Mouse (Mus musculus): ENCODE results near the gene Prps1l1. TPM values are rescaled to one million over a fixed set of nuclear protein-coding genes. Genes with fewer than 3 reads are reported as not detected.
A peak's percentile ranks its signal among the peaks of the same experiment; 100 is the strongest.

The Prps1l1 gene
- polyA plus RNA-seq, 1 experiment from 2014 or later = not detected

GRCm38 (mm10) chr12:35007851-35008250, 23.3 kb downstream of the Prps1l1 start:
- H3K36me3 ChIP-seq (replicated peaks) = no peaks in the 10 kb centered on the region
- H3K4me3 ChIP-seq (replicated peaks) = no peak overlapping the region
- H3K27me3 ChIP-seq = no peaks in the 10 kb centered on the region
- ATAC-seq (ENCODE audit: low FRiP score) = 0 out of 2 replicates have a peak, but pooled peaks have one; percentile 41
- 38% methylated on average over 1 of the region's 1 CpGs for WGBS
- H3K4me1 ChIP-seq = peaks cover 15% of the 10 kb centered on the region
- no peak overlapping the region for H3K4me2 ChIP-seq
- H3K27ac ChIP-seq = peak overlapping the region; percentile 36; the same call in 1 of the 2 replicates
- H3K9ac ChIP-seq = no peak overlapping the region
- H3K9me3 ChIP-seq = no peaks in the 10 kb centered on the region

GRCm38 (mm10) chr12:35008340-35009137, 24.0 kb downstream of the Prps1l1 start:
- Histone ChIP-seq H3K27me3 (no peaks in the 10 kb centered on the region), H3K4me3 (replicated peaks) (no peak overlapping the region), H3K4me1 (peaks cover 15% of the 10 kb centered on the region), H3K9ac (no peak overlapping the region), H3K27ac (peak overlapping the region; percentile 69), H3K4me2 (peak overlapping the region; percentile 30), H3K9me3 (no peaks in the 10 kb centered on the region), H3K36me3 (replicated peaks) (no peaks in the 10 kb centered on the region)
- peak; percentile 96 for ATAC-seq (ENCODE audit: low FRiP score)
- 24% methylated on average over 11 of the region's 11 CpGs for WGBS

DNA sequence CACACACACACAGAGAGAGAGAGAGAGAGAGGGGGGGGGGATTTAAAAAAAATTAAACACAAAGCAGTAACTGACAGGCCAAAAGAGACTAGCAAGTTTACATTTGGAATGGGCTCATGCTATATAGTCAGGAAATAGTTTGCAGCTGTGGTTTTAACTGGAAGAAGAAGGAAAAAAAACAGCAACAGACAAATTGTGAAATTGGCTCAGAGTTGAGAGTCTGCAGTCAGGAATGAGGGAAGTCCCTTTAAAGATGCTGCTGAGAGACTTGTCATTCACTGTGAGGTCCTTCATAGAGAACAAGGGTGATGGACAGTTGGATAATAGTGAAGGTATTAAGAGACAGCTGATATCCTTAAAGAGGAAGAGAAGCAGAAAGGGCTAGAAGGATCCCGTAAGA, 26.9 kb downstream of the Prps1l1 start:
- no peaks in the 10 kb centered on the region for H3K36me3 ChIP-seq (replicated peaks)
- H3K27me3 ChIP-seq = no peaks in the 10 kb centered on the region
- H3K27ac ChIP-seq = no peak overlapping the region
- WGBS = 58% methylated on average over 1 of the region's 1 CpGs
- H3K9me3 ChIP-seq = no peaks in the 10 kb centered on the region
- H3K4me3 ChIP-seq (replicated peaks) = no peak overlapping the region
- H3K9ac ChIP-seq = no peak overlapping the region
- ATAC-seq (ENCODE audit: low FRiP score) = no peak
- H3K4me1 ChIP-seq = peaks cover 15% of the 10 kb centered on the region
- no peak overlapping the region for H3K4me2 ChIP-seq

DNA sequence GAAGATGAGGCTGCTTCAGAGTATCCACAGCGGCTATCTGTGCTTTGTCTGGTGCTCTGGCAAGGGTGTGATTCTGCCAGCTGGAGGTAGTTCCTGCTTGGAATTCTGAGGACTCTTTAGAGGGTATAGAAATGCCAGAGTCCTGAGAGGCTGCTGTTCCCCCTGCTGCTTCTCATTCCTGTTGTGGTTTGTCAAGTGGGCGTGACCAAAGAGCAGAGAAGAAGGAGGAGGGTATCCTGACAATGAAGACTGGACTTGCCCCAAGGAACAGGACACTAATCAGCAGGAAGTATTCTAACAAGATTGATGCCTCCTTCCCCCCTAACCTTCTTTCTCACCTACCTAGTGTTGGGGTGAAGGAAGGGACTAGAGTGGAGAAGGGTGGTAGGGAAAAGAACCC, 29.4 kb downstream of the Prps1l1 start:
- ATAC-seq (ENCODE audit: low FRiP score) = no peak
- H3K36me3 ChIP-seq (replicated peaks) = no peaks in the 10 kb centered on the region
- H3K9ac ChIP-seq = no peak overlapping the region
- H3K4me2 ChIP-seq = no peak overlapping the region
- peaks cover 3% of the 10 kb centered on the region for H3K4me1 ChIP-seq
- no peaks in the 10 kb centered on the region for H3K27me3 ChIP-seq
- no peak overlapping the region for H3K4me3 ChIP-seq (replicated peaks)
- 64% methylated on average over 2 of the region's 2 CpGs for WGBS
- no peak overlapping the region for H3K27ac ChIP-seq
- H3K9me3 ChIP-seq = no peaks in the 10 kb centered on the region

DNA sequence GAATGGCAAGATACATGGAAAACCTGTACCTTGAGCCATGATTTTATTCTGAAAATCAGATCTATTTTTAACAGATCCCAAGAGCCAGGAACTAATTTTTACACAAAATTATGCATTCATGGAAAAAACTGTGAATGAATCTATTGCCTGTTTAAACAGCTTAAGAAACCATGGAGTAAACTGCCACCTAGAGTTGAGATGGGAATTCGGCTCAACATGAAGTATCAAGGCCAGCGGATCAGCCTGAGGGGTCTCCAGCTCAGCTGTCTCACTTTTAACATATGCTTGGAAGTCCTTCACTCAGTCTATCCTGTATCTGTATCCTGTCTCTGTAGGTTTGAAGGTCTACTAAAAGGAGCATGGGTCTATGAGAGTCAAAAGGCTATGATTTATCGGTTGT, 31.5 kb downstream of the Prps1l1 start:
- Histone ChIP-seq H3K36me3 (replicated peaks) (no peaks in the 10 kb centered on the region), H3K4me1 (no peaks in the 10 kb centered on the region), H3K4me2 (no peak overlapping the region), H3K4me3 (replicated peaks) (no peak overlapping the region), H3K9ac (no peak overlapping the region), H3K27me3 (no peaks in the 10 kb centered on the region), H3K27ac (no peak overlapping the region), H3K9me3 (no peaks in the 10 kb centered on the region)
- ATAC-seq (ENCODE audit: low FRiP score) = no peak
- 69% methylated on average over 3 of the region's 3 CpGs for WGBS

DNA sequence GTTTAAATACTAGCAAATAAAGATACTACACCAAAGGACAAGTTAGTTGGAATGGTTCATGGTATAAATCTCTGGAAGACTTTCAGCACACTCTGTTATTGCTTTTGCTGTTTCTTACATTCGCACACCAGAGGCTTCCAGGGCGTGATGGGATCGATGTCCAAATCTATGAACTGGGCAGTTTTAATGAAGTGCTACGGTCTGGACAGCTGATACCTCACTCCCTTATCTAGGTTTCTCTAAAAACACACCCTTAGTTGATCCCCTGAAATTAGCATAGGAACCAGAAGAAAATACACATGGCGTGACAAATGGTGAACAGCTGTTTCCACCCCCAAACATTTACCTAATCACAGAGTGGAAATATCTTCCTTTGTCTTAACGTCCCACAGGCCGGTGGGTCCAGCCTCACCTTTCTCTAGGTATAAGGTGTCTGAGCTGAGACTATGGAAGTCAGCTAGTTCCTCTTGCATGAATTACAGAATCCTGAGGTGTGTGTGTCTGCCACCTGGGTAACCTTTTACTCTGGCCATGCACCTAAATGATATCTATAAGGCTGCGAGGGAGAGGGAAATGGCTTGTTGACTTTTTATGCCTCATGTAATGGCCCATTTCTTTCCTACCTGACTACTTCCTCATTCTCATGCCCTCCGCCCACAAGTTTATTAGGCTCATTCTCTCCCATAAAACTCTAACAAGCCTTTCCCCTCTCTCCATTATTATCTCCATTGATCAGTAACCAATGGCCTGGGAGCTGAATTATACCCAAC, 32.1 kb downstream of the Prps1l1 start:
- Histone ChIP-seq H3K4me3 (replicated peaks) (no peak overlapping the region), H3K9ac (no peak overlapping the region), H3K4me1 (no peaks in the 10 kb centered on the region), H3K36me3 (replicated peaks) (no peaks in the 10 kb centered on the region), H3K27me3 (no peaks in the 10 kb centered on the region), H3K4me2 (no peak overlapping the region), H3K9me3 (no peaks in the 10 kb centered on the region), H3K27ac (no peak overlapping the region)
- ATAC-seq (ENCODE audit: low FRiP score) = no peak
- 88% methylated on average over 9 of the region's 9 CpGs for WGBS

DNA sequence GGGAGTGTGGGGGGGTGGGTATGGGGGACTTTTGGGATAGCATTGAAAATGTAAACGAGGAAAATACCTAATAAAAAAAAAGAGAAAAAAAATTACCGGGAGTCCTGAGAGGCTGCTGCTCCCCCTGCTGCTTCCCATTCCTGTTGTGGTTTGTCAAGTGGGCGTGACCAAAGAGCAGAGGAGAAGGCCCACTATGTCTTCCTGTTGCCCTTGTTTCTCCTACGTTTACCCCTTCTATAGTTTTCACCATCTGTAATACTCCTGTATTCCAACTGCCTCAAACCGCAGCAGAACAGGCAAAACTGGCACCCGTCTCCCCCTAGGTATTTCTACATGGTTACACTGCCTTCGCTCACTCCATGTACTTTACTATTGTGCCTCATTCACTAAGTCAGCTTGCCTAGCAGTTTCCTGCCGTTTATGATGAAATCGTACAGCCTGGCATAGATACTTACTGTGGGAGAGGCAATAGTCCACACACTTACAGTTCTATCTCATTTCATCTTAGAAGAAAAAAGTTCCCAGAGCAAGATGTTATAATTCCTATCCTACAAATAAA, 34.2 kb downstream of the Prps1l1 start:
- H3K9me3 ChIP-seq = no peaks in the 10 kb centered on the region

GRCm38 (mm10) chr12:35021285-35021684, 36.7 kb downstream of the Prps1l1 start:
- no peak overlapping the region for H3K4me3 ChIP-seq (replicated peaks)
- H3K4me1 ChIP-seq = peaks cover 2% of the 10 kb centered on the region; the same call in 1 of the 2 replicates
- H3K4me2 ChIP-seq = no peak overlapping the region
- WGBS = 91% methylated on average over 9 of the region's 9 CpGs
- ATAC-seq (ENCODE audit: low FRiP score) = no peak
- no peaks in the 10 kb centered on the region for H3K27me3 ChIP-seq
- no peaks in the 10 kb centered on the region for H3K9me3 ChIP-seq
- H3K9ac ChIP-seq = no peak overlapping the region
- H3K27ac ChIP-seq = no peak overlapping the region
- H3K36me3 ChIP-seq (replicated peaks) = no peaks in the 10 kb centered on the region

More for the DNA sequence above, 34.2 kb downstream of the Prps1l1 start:
- Histone ChIP-seq H3K4me2 (no peak overlapping the region), H3K9ac (no peak overlapping the region), H3K27me3 (no peaks in the 10 kb centered on the region), H3K4me3 (replicated peaks) (no peak overlapping the region), H3K27ac (no peak overlapping the region), H3K36me3 (replicated peaks) (no peaks in the 10 kb centered on the region), H3K4me1 (peaks cover 2% of the 10 kb centered on the region; the same call in 1 of the 2 replicates)
- no peak for ATAC-seq (ENCODE audit: low FRiP score)
- 88% methylated on average over 9 of the region's 9 CpGs for WGBS

GRCm38 (mm10) chr12:35022066-35022465, 37.5 kb downstream of the Prps1l1 start:
- H3K27me3 ChIP-seq = no peaks in the 10 kb centered on the region
- H3K27ac ChIP-seq = no peak overlapping the region
- no peak for ATAC-seq (ENCODE audit: low FRiP score)
- H3K4me3 ChIP-seq (replicated peaks) = no peak overlapping the region
- peaks cover 2% of the 10 kb centered on the region; the same call in 1 of the 2 replicates for H3K4me1 ChIP-seq
- H3K4me2 ChIP-seq = no peak overlapping the region
- H3K36me3 ChIP-seq (replicated peaks) = no peaks in the 10 kb centered on the region
- WGBS = 49% methylated on average over 10 of the region's 10 CpGs
- no peak overlapping the region for H3K9ac ChIP-seq
- H3K9me3 ChIP-seq = no peaks in the 10 kb centered on the region

DNA sequence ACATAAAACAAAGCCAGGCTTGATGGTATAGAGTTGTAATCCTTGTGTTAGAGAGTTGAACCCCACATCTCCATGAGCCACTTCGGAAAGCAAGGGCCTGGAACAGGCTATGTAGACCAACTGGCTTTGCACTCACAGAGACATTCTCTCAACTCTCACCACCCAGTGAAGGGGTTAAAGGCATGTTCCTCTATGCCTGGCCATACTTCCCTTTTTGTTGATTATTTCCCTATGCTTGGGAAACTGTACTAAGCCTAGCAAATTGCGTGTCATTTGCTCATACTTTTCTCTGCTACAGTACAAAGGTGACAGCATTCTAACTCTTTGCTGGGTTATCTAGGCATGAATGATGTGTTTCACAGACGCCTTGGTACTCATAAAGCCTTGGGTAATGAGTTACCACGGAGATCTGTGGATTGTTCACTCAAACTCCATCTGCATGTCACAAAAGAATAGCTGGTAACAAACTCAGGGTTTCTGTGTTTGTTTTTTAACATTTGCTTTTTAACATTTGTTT, 41.4 kb downstream of the Prps1l1 start:
- no peak overlapping the region for H3K27ac ChIP-seq
- H3K27me3 ChIP-seq = no peaks in the 10 kb centered on the region
- no peaks in the 10 kb centered on the region for H3K9me3 ChIP-seq
- H3K4me3 ChIP-seq (replicated peaks) = no peak overlapping the region
- no peak overlapping the region for H3K4me2 ChIP-seq
- no peak overlapping the region for H3K9ac ChIP-seq
- no peak for ATAC-seq (ENCODE audit: low FRiP score)
- H3K36me3 ChIP-seq (replicated peaks) = no peaks in the 10 kb centered on the region
- peaks cover 2% of the 10 kb centered on the region; the same call in 1 of the 2 replicates for H3K4me1 ChIP-seq
- WGBS = 60% methylated on average over 4 of the region's 4 CpGs

DNA sequence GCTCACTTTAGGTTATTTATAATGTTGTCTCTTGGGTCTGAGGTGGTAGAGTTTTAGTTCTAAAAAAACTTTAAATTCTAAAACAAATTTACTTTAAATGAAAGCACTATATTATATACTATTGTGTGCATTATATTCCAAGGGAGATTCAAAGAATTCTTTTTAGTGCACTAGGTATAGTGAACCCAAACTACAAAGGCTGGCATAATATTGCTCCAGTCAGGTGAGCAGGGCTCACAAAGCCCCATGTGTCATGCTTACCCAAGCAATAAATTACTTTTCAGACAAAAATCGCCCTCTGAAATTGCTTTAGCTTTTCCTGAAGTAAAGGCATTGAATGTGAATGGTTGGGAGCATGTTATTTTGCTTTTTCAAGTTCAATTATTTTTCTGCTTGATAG, 43.0 kb downstream of the Prps1l1 start:
- Histone ChIP-seq H3K4me2 (no peak overlapping the region), H3K4me1 (no peaks in the 10 kb centered on the region), H3K9me3 (no peaks in the 10 kb centered on the region), H3K27me3 (no peaks in the 10 kb centered on the region), H3K36me3 (replicated peaks) (no peaks in the 10 kb centered on the region), H3K9ac (no peak overlapping the region), H3K4me3 (replicated peaks) (no peak overlapping the region), H3K27ac (no peak overlapping the region)
- ATAC-seq (ENCODE audit: low FRiP score) = no peak
- 38% methylated on average over 1 of the region's 1 CpGs for WGBS

All from forebrain, embryonic 12.5 days (tissue).